Mouse (Mus musculus): ENCODE measurements around the gene Rabif. TPM values are rescaled to one million over a fixed set of nuclear protein-coding genes. Genes with fewer than 3 reads are reported as not detected.

Rabif gene
- total RNA-seq, 2 experiments from 2014 or later: 5.1 to 5.5 TPM

DNA sequence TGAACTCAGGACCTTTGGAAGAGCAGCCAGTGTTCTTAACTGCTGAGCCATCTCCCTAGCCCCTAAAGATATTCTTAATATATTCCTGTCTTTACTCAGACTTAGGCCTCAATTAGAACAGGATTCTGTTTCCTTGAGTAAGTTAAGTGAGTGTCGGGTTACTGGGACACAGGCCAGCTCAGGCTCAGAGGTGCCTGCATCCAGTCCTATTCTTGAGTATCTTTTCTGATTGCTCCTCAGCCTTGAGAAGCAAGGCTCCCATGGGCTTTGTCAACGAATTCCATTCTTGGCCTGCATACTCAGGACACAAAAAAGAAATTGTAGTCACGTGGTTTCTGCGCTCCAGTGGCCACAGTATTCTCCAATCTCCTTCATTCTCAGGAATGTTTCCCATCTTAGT, 53.8 kb downstream of the Rabif start:
- peak in 1 of 2 experiments; percentile 15 for DNase-seq
- intact Hi-C loops (cut with DNase I): no loop called here

GRCm38 (mm10) chr1:134549632-134550132, 55.2 kb downstream of the Rabif start, which contains the start of gene Mgat4e:
TSS of gene Mgat4e (minus strand) at chr1:134549682.
- intact Hi-C loops (cut with DNase I): no loop called here
- no peak for DNase-seq

DNA sequence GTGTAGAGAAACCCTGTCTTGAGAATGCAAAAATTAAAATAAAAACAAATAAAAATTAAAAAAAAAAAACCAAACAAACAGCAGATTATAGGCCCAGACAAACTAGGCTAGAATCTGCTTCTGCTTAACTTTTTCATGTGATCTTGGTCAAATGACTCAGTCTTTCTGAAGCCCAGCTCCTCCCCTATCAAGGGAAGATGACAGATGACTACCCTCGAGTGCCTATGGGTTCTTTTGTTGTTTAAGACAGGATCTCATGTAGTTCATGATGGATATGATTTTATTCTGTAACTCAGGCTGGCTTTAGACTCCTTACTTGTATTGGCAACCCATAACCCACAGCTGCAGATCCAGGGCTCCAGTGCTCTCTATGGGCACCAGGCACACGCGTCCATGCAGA, 57.4 kb downstream of the Rabif start:
- no peak for DNase-seq
- intact Hi-C loops (cut with DNase I): no loop called here

DNA sequence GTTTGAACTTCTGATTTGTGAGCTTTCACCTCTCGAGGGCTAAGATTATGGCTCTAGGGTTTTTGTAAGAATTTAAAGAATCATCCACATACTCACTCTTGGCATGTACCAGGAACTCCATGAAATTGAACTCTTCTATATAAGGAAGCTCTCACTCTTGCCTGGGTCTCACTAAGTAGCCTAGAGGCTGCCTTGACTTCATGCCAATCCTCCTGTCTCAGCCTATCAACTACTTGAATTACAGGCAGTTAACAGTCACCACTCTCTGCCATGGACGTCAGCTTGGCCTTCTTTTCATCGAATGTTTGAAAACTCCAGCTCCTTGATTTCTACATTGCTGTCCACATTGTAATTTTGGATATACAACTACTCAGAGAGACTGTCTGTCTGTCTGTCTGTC, 57.9 kb downstream of the Rabif start:
- intact Hi-C loops (cut with DNase I): no loop called here

GRCm38 (mm10) chr1:134555240-134555870, 60.9 kb downstream of the Rabif start:
- intact Hi-C loops (cut with DNase I): no loop called here

More for the DNA sequence above, 57.9 kb downstream of the Rabif start:
- DNase-seq: no peak

GRCm38 (mm10) chr1:134555871-134556670, 61.6 kb downstream of the Rabif start:
- intact Hi-C loops (cut with DNase I): no loop called here

More at GRCm38 (mm10) chr1:134555240-134555870, 60.9 kb downstream of the Rabif start:
- no peak for DNase-seq

GRCm38 (mm10) chr1:134556671-134557218, 62.3 kb downstream of the Rabif start:
- intact Hi-C loops (cut with DNase I): no loop called here
- peak; percentile 93 to 96 for DNase-seq

More at GRCm38 (mm10) chr1:134555871-134556670, 61.6 kb downstream of the Rabif start:
- no peak for DNase-seq

Other genes with a start within 250 kb of the Rabif start
- gene Myog, start 204.7 kb upstream of the Rabif start, total RNA-seq (2021): 10 to 100 TPM; 20.1 to 20.9 TPM
- gene Ppfia4, start 161.7 kb upstream of the Rabif start, total RNA-seq (2021): 1 to 10 TPM in 1 of 2 experiments, under 1 TPM in 1; 0.99 to 1.2 TPM
- 10 to 100 TPM; 11.6 to 16.9 TPM for gene Tmem183a, start 132.7 kb upstream of the Rabif start, total RNA-seq (2021)
- gene 4933406M09Rik, start 108.7 kb upstream of the Rabif start, total RNA-seq (2021): not detected
- 10 to 100 TPM; 76.6 to 96.3 TPM for gene Cyb5r1, start 89.1 kb upstream of the Rabif start, total RNA-seq (2021)
- 100 to 1,000 TPM; 158 to 166 TPM for gene Adipor1, start 79.3 kb upstream of the Rabif start, total RNA-seq (2021)
- 10 to 100 TPM; 14.4 to 15.1 TPM for gene Klhl12, start 39.1 kb upstream of the Rabif start, total RNA-seq (2021)
- not detected for gene Mgat4e, start 55.0 kb downstream of the Rabif start, total RNA-seq (2021)
- 10 to 100 TPM in 1 of 2 experiments, 1 to 10 TPM in 1; 9.2 to 11.1 TPM for gene Kdm5b, start 65.5 kb downstream of the Rabif start, total RNA-seq (2021)
- not detected for gene Syt2, start 152.0 kb downstream of the Rabif start, total RNA-seq (2021)

Measured in gastrocnemius, postnatal 36 days (tissue).